Mouse (Mus musculus) kidney, embryonic 16.5 days (tissue): ENCODE results near the gene Thada. TPM values are rescaled to one million over a fixed set of nuclear protein-coding genes. Genes with fewer than 3 reads are reported as not detected.

Source experiments
- ATAC-seq: fragments of 200-750 bp; cut with Nextera tagmentation; 2 replicates; pipeline ENCODE4 v1.8.0; 2017; ENCODE audit warnings: moderate TSS enrichment; ENCODE audit not compliant: low FRiP score, low TSS enrichment
- H3K27ac ChIP-seq: fragments of 300-500 bp; sonication (generic); 2 replicates; pipeline ENCODE4 v1.5.1; 2014; ENCODE audit warnings: low read length
- H3K27me3 ChIP-seq: fragments of 300-500 bp; sonication (generic); 2 replicates; pipeline ENCODE4 v1.6.1; 2014; ENCODE audit warnings: low read length, control low read depth, mixed read lengths; ENCODE audit not compliant: insufficient read depth
- H3K36me3 ChIP-seq: fragments of 300-500 bp; sonication (generic); 2 replicates; pipeline ENCODE4 v1.6.1; 2014; ENCODE audit warnings: low read length, control low read depth, mixed read lengths; ENCODE audit not compliant: insufficient read depth
- H3K4me1 ChIP-seq: fragments of 300-500 bp; sonication (generic); 2 replicates; pipeline ENCODE4 v1.6.1; 2014; ENCODE audit warnings: low read length, control low read depth, mixed read lengths; ENCODE audit not compliant: insufficient read depth
- H3K4me2 ChIP-seq: fragments of 300-500 bp; sonication (generic); replicated peaks from 2 replicates; pipeline ENCODE4 v1.6.1; 2014; ENCODE audit warnings: low read depth, low read length
- H3K4me3 ChIP-seq: fragments of 300-500 bp; sonication (generic); 2 replicates; pipeline ENCODE4 v1.5.1; 2014; ENCODE audit warnings: mild to moderate bottlenecking, low read length
- H3K9ac ChIP-seq: fragments of 300-500 bp; sonication (generic); replicated peaks from 2 replicates; pipeline ENCODE4 v1.6.1; 2014; ENCODE audit warnings: low read length
- H3K9me3 ChIP-seq: fragments of 300-500 bp; sonication (generic); 2 replicates; pipeline ENCODE4 v1.6.1; 2016; ENCODE audit warnings: low read length, control low read depth
- WGBS: fragments of 180-500 bp; shearing (Covaris S2); extraction: QIAGEN DNeasy Blood & Tissue Kit; methylation state at CpG from one replicate; pipeline ENCODE4 v1.1.7; 2014; 5-methylcytosine and 5-hydroxymethylcytosine counted together
- polyA plus RNA-seq: library from polyadenylated mRNA; unstranded; fragments of >200 nt; fragmentation: Nextera tagmentation; extraction: Ambion mirVana; gene quantifications from 2 replicates; pipeline ENCODE4 v1.2.1, GENCODE M21; 2015

Thada gene
- polyA plus RNA-seq, 1 experiment from 2014 or later = 9.2 TPM

DNA sequence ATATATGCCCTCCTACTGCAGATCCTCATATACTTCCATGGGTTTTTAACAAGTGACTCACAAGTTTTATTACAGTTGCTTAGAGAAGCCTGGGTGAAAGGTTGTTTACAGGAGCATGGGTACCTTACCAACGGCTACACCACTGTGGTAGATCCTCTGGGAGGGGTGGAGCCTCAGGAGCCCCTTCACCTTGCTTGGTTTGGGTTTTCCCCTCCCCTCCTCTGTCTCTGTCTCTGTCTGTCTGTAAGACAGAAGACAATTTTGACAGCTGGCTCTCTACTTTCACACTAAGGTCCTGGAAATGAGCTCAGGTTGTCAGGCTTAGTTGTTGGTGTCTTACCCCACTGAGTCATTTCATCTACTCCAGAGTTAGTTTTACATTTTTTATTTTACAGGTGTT is 130.0 kb downstream of the Thada start:
- Histone ChIP-seq H3K36me3 (peaks cover 9% of the 10 kb centered on the region), H3K27ac (no peak overlapping the region), H3K4me2 (no peak overlapping the region), H3K9me3 (no peaks in the 10 kb centered on the region), H3K9ac (no peak overlapping the region), H3K27me3 (no peaks in the 10 kb centered on the region), H3K4me3 (no peak overlapping the region), H3K4me1 (0 out of 2 replicates have a peak, but pooled peaks cover under 1% of the 10 kb centered on the region)
- ATAC-seq = no peak
- WGBS = 56% methylated on average over 1 of the region's 1 CpGs

DNA sequence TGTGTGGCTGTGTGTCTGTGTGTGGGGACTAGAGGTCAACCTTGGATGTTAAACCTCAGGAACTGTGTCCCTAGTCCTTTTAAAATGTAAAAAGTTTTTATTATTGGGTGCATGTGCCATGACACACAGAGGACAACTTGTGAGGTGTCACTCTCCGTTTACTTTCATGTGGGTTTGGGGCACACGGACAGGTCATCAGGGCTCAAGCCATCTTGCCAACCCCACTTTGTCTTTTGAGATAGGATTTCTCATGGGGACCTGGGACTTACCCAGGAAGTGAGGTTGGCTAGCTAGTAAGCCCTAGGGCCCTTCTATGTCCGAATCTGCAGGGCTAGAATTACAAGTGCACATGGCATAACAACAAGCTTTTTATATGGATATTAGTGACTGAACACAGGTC is 130.9 kb downstream of the Thada start:
- Histone ChIP-seq H3K4me3 (no peak overlapping the region), H3K9ac (no peak overlapping the region), H3K27ac (no peak overlapping the region), H3K4me1 (no peaks in the 10 kb centered on the region), H3K4me2 (no peak overlapping the region), H3K36me3 (peaks cover 9% of the 10 kb centered on the region), H3K9me3 (no peaks in the 10 kb centered on the region), H3K27me3 (no peaks in the 10 kb centered on the region)
- ATAC-seq = no peak
- 70% methylated on average over 3 of the region's 3 CpGs for WGBS

DNA sequence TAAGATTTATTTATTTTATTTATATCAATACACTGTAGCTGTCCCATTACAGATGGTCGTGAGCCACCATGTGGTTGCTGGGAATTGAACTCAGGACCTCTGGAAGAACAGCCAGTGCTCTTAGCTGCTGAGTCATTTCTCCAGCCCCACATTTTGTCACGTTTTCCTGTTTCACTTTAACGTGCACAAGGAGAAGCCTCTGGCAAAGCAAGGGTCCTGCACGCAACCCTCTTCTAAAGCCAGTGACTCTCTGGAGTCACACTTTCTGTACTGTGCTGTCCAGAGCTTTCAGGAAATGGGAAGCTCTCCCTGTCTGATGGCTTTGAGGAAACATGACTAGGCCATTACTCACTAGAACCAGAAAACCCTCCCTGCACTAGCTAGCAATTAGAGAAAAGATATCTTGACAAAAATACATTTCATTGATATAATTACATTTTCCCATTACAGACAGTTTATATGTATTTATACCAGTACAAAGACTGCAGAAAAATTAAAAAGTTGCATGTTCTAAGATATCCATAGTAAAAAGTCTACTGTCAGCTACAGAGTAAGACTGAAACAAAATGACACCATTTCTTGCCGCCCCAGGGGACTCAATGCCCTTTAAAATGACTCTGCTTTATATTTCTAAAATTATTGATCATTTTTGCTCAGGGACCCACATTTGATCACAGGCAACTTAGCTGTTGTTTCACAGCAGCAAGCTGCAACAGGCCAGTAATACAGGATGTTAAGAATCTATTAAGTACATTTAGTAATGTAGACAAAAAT is 131.6 kb downstream of the Thada start:
- Histone ChIP-seq H3K9me3 (no peaks in the 10 kb centered on the region), H3K4me2 (no peak overlapping the region), H3K9ac (no peak overlapping the region), H3K4me1 (no peaks in the 10 kb centered on the region), H3K27me3 (no peaks in the 10 kb centered on the region), H3K4me3 (no peak overlapping the region), H3K27ac (no peak overlapping the region), H3K36me3 (peaks cover 9% of the 10 kb centered on the region)
- 72% methylated on average over 5 of the region's 5 CpGs for WGBS
- no peak for ATAC-seq

DNA sequence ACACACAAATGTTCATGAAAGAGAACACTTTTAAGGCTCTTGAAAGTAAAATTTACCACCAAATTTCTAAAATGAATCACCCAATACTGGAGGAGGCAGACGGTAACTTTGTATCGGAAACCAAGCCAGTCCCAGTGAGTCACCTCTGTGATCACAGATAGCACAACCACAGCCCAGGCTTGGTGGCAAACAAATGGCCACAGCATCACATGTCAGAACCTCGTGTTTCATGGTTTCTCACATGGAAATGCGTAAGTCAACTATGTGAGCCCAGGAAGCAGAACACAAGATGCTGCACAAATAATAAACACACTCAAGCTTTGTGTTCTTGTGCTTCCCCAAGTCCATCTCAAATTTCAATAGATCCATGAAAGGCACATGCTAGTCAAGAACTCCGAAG is 133.1 kb downstream of the Thada start:
- Histone ChIP-seq H3K36me3 (peaks cover 9% of the 10 kb centered on the region), H3K9ac (no peak overlapping the region), H3K9me3 (no peaks in the 10 kb centered on the region), H3K4me2 (no peak overlapping the region), H3K27me3 (no peaks in the 10 kb centered on the region), H3K4me3 (no peak overlapping the region), H3K27ac (no peak overlapping the region), H3K4me1 (no peaks in the 10 kb centered on the region)
- ATAC-seq = no peak
- WGBS = 90% methylated on average over 5 of the region's 5 CpGs

DNA sequence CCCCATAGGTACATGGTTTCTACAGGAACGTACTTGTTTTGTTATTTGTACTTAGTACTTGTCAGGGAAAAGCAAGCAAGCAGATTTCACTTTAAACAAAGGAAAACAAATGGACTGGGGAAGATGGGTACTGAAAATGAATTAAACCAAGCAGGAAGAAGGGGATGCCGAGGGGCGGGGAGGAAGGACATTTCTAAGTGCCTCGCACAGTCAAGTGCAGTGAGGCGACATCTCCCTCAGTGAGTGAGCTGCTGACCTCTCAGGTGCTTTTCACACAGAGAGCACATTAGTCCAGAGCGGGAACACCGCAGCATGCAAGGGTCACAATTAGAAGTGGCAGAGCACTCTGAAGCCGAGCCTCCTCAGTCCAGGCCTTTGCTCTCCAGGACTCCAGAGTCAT is 135.0 kb downstream of the Thada start:
- no peak overlapping the region for H3K4me3 ChIP-seq
- H3K27ac ChIP-seq = no peak overlapping the region; the same call in 1 of the 2 replicates
- H3K4me2 ChIP-seq = no peak overlapping the region
- H3K9ac ChIP-seq = no peak overlapping the region
- peaks cover 5% of the 10 kb centered on the region for H3K36me3 ChIP-seq
- no peaks in the 10 kb centered on the region for H3K9me3 ChIP-seq
- WGBS = 61% methylated on average over 8 of the region's 8 CpGs
- ATAC-seq = no peak
- H3K27me3 ChIP-seq = no peaks in the 10 kb centered on the region
- H3K4me1 ChIP-seq = no peaks in the 10 kb centered on the region

DNA sequence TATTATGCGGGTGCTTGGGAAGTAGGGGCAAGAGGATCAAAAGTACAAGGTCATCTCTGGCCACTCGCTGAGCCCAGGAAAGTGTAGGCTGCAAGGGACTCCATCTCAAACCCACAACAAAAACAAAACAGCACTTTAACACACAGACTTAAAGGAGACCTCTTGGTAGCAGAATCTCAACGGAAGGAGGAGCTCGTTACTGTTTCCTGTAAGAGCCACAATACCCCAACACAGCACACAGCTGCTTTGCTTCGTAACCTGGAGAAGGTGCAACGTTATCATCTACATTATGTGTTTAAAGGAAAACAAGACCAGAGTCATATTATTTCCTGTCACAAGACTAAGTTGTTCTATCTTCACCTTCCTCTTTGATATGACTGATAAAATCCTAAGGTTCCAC is 135.5 kb downstream of the Thada start:
- Histone ChIP-seq H3K4me1 (no peaks in the 10 kb centered on the region), H3K36me3 (peaks cover 3% of the 10 kb centered on the region; the same call in 1 of the 2 replicates), H3K27me3 (no peaks in the 10 kb centered on the region), H3K9me3 (no peaks in the 10 kb centered on the region), H3K4me2 (no peak overlapping the region), H3K4me3 (no peak overlapping the region), H3K9ac (no peak overlapping the region), H3K27ac (no peak overlapping the region)
- WGBS = 79% methylated on average over 6 of the region's 6 CpGs
- no peak for ATAC-seq

DNA sequence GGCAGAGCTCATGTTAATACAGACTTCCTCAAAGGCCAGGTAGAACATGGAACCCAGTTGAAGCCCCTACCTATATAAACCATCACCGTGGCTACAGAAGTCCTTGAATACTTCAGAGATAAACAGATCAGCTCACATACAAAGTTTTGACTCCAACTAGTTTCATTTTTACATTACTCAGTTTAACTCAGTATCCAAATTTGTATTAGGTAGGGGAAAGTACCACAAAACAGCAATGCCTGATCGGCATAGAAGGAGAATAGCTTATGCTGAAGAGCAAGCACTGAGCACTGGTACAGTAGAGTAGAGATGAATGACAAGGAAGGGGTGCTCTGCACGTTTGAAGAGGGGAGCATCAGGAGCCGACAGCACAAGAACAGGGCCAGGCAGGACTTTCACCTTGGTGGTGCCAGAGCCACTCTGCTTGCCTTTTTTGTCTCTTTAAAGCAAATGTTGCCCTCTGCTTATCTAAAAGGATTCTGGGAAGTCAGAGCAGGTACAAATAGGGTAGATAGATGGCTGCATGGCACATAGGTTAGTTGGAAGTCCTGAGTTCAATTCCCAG is 136.0 kb downstream of the Thada start:
- H3K4me2 ChIP-seq = no peak overlapping the region
- no peak overlapping the region for H3K4me3 ChIP-seq
- no peaks in the 10 kb centered on the region for H3K27me3 ChIP-seq
- no peak overlapping the region for H3K9ac ChIP-seq
- ATAC-seq = no peak
- H3K4me1 ChIP-seq = no peaks in the 10 kb centered on the region
- no peaks in the 10 kb centered on the region for H3K9me3 ChIP-seq
- 88% methylated on average over 4 of the region's 4 CpGs for WGBS
- no peak overlapping the region for H3K27ac ChIP-seq
- H3K36me3 ChIP-seq = peaks cover 3% of the 10 kb centered on the region; the same call in 1 of the 2 replicates

DNA sequence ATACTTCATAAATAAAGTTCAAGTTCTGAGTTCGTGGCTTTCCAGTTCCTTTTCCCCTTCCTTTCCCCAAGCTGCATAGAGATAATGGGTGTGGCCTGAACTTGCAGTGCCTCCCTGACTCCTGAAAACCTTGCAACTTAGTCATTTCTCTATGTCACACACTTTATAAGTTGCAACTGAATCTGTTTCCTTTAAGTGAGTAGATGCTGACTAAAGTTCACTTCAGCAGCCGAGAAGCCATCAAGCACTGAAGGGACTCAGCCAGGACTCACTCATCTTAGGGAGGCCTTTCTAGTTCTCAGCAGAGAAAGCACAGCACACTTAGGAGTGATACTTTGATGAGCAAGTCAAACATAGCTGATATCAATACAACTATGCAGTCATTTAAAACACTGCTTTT is 137.5 kb downstream of the Thada start:
- no peak for ATAC-seq
- Histone ChIP-seq H3K27me3 (no peaks in the 10 kb centered on the region), H3K27ac (no peak overlapping the region), H3K4me2 (no peak overlapping the region), H3K4me3 (no peak overlapping the region), H3K36me3 (no peaks in the 10 kb centered on the region; the same call in 1 of the 2 replicates), H3K9ac (no peak overlapping the region), H3K9me3 (no peaks in the 10 kb centered on the region), H3K4me1 (peaks cover 5% of the 10 kb centered on the region)
- 70% methylated on average over 2 of the region's 2 CpGs for WGBS

DNA sequence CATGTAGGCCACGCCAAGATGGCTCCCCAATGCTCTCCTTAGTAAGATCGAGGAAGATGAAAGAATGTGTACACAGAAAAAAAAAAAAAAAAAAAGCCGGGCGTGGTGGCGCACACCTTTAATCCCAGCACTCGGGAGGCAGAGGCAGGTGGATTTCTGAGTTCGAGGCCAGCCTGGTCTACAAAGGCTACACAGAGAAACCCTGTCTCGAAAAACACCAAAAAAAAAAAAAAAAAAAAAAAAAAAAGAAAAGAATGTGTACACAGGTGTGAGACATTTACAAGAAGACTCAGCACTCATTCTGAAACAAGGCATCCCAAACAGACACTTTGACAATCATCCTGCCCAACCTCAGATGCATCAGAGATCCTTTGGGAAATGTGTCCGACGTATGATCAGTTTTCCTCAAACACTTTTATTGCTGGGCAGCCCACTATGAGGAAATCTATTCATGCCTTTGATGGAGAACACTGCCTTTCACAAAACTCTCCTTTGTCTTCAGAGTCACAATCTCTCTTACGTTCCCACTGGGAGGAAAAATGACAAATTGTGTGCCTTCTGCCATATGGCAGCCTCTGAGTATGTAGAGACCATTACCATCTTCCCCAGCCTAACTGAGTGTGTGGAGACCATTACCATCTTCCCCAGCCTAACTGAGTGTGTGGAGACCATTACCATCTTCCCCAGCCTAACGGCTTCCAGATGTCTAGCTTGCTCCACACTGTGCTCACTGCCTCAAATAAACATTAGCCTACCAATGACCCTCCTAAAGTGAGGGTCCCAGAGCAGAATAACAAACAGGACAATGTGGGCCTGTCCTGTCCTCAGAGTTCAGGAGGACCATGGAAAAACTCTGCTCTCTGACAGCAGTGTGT is 138.7 kb downstream of the Thada start:
- H3K4me2 ChIP-seq = no peak overlapping the region
- no peak overlapping the region for H3K27ac ChIP-seq
- no peaks in the 10 kb centered on the region for H3K36me3 ChIP-seq
- no peaks in the 10 kb centered on the region for H3K9me3 ChIP-seq
- H3K9ac ChIP-seq = no peak overlapping the region
- H3K4me1 ChIP-seq = peaks cover 5% of the 10 kb centered on the region
- WGBS = 85% methylated on average over 9 of the region's 12 CpGs
- no peak for ATAC-seq
- H3K4me3 ChIP-seq = no peak overlapping the region
- H3K27me3 ChIP-seq = no peaks in the 10 kb centered on the region
